Mouse (Mus musculus) kidney, adult 2 months (tissue): ENCODE measurements around the gene AC129217.1. TPM values are rescaled to one million over a fixed set of nuclear protein-coding genes. Genes with fewer than 3 reads are reported as not detected.

Experiments
- DNase-seq: peaks from one replicate; pipeline ENCODE4 v3.0.0; 2021
- H3K27ac ChIP-seq: fragments of 200-500 bp; 2 replicates; pipeline ENCODE4 v1.5.1; 2012; ENCODE audit warnings: low read depth, low read length, control low read depth, inconsistent platforms; ENCODE audit not compliant: insufficient read depth
- H3K27me3 ChIP-seq: fragments of 200-500 bp; replicated peaks from 2 replicates; pipeline ENCODE4 v1.6.1; 2012; ENCODE audit warnings: mild to moderate bottlenecking, moderate library complexity, low read length, inconsistent platforms; ENCODE audit not compliant: control insufficient read depth, insufficient read depth
- H3K36me3 ChIP-seq: fragments of 200-500 bp; 2 replicates; pipeline ENCODE4 v1.6.1; 2012; ENCODE audit warnings: mild to moderate bottlenecking, moderate library complexity, low read length, inconsistent platforms; ENCODE audit not compliant: control insufficient read depth, insufficient read depth
- H3K4me1 ChIP-seq: fragments of 200-500 bp; 2 replicates; pipeline ENCODE4 v1.6.1; 2011; ENCODE audit warnings: low read length; ENCODE audit not compliant: control insufficient read depth, insufficient read depth
- H3K4me3 ChIP-seq: fragments of 200-500 bp; 2 replicates; pipeline ENCODE4 v1.5.1; 2011; ENCODE audit warnings: mild to moderate bottlenecking, low read depth, low read length, control low read depth; ENCODE audit not compliant: insufficient read depth
- CTCF ChIP-seq: fragments of 200-500 bp; conservative IDR thresholded peaks from 2 replicates; pipeline ENCODE4 v1.5.1; 2011; ENCODE audit warnings: low read depth, mild to moderate bottlenecking, control low read depth, low read length, moderate library complexity, mixed read lengths; ENCODE audit not compliant: insufficient read depth, insufficient read length
- POLR2A ChIP-seq: fragments of 200-500 bp; IDR thresholded peaks from one replicate; pipeline ENCODE4 v1.6.1; 2011; ENCODE audit warnings: low read depth, low read length, control low read depth
- WGBS: fragments of 180-500 bp; shearing (Covaris S2); methylation state at CpG from one replicate; pipeline ENCODE4 v1.1.7; 2018; 5-methylcytosine and 5-hydroxymethylcytosine counted together
- polyA plus RNA-seq: library from polyadenylated mRNA; depleted of rRNA; stranded (reverse); fragments of >200 nt; gene quantifications from 2 replicates; pipeline ENCODE4 v1.2.3, GENCODE M21; 2012; rRNA removed

Gene AC129217.1
- polyA plus RNA-seq, 1 experiment, result 3.5 TPM

DNA sequence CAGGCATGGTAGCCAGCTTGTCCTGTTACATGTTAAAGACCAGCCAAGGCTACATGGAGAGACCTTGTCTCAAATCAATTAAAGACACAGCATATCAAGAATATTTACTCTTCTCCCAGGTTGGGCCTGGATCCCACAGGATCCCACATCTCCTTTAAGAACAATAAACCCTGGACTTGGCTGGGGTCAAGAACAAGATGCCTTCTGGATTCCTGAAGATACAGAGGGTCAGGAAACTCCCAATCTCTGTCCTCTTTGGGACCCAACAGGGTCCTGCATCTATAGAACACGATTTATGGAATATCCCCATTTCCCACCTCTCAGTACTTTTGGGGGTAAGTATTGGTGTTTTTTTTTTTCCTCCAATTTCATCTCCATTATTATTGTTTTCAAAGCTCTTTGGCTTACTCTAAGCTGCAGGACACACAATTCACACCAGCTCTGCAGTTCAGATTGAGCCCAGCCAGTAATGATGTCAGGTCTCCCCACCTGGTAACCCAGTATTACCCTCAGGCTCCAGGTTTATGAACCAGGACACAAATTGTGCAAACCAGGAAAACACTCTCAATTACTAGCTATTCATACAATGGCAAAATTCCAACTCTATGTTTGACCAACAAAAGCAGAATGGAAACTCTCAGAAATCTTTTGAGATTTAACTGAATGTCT lies 57.5 kb downstream of the AC129217.1 start:
- peaks cover 4% of the 10 kb centered on the region; the same call in 1 of the 2 replicates for H3K4me1 ChIP-seq
- H3K27me3 ChIP-seq, result no peaks in the 10 kb centered on the region
- TF ChIP-seq CTCF (no peak), POLR2A (no peak)
- H3K27ac ChIP-seq, result no peak overlapping the region
- H3K4me3 ChIP-seq, result no peak overlapping the region
- peaks cover 3% of the 10 kb centered on the region; the same call in 1 of the 2 replicates for H3K36me3 ChIP-seq
- DNase-seq, result no peak
- 52% methylated on average over 1 of the region's 1 CpGs for WGBS

DNA sequence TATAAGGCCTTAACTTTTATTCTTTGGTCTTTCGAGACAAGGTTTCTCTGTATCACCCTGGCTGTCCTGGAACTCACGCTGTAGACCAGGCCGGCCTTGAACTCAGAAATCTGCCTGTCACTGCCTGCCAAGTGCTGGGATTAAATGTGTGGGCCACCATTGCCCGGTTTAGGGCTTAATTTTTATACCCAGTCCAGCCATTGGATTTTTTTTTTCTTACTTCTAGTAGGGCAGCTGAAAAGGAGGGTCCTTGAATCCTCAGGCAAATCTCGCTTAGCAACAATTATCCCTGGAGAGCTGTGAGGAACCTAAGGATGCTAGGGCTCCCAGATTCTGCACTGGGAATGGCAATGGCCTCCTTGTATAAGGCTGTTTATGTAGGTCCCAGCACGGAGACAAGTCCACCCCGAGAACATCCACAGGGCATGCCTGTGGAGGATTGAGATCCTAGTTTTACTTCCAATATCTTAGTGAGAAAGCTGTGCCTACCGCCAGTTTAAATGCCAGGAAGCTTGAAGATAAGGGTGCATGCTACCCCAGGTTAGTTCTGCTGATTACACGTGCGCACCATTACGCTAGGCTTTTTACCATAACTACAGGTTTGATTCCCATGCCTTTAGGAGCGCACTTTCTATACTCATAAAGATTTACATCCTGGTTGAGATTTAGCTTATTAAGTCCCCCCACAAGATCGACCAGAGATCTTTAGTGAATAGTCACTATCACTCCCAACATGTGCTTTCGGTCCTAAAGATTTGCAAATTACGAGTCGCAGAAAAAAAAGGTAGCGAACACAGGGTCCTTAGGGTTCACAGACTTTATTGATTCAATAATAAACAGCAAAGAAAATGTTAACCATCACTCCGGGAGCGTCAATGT lies 58.3 kb downstream of the AC129217.1 start:
- Histone ChIP-seq H3K4me3 (peak overlapping the region; percentile 75), H3K27ac (peak overlapping the region; percentile 47), H3K27me3 (no peaks in the 10 kb centered on the region), H3K36me3 (peaks cover 3% of the 10 kb centered on the region; the same call in 1 of the 2 replicates), H3K4me1 (peaks cover 4% of the 10 kb centered on the region; the same call in 1 of the 2 replicates)
- DNase-seq, result no peak
- TF ChIP-seq POLR2A (no peak), CTCF (no peak)
- 27% methylated on average over 19 of the region's 19 CpGs for WGBS

GRCm38 (mm10) chr19:8888511-8889385 lies 59.2 kb downstream of the AC129217.1 start, which contains the start of the genes 1810009A15Rik and Gm49416:
TSS of gene 1810009A15Rik (plus strand) at chr19:8888853.
TSS of gene Gm49416 (plus strand) at chr19:8888926.
- Histone ChIP-seq H3K27me3 (no peaks in the 10 kb centered on the region), H3K36me3 (peaks cover 3% of the 10 kb centered on the region; the same call in 1 of the 2 replicates), H3K27ac (peak within 1 kb of the TSS; percentile 47), H3K4me1 (peaks cover 4% of the 10 kb centered on the region; the same call in 1 of the 2 replicates), H3K4me3 (peak within 1 kb of the TSS; percentile 75)
- peak; percentile 83 for TF ChIP-seq POLR2A
- TF ChIP-seq CTCF, result no peak
- WGBS, result under 1% methylated on average over 58 of the region's 58 CpGs
- DNase-seq, result peak; percentile 97

Other genes with a start within 250 kb of the AC129217.1 start
- 526 and 582 TPM in 2 replicates for gene Slc22a8, start 238.5 kb upstream of the AC129217.1 start, polyA plus RNA-seq
- 355 and 358 TPM in 2 replicates for gene Slc22a6, start 211.7 kb upstream of the AC129217.1 start, polyA plus RNA-seq
- gene Chrm1, start 166.0 kb upstream of the AC129217.1 start, polyA plus RNA-seq, result 0.53 and 0.62 TPM in 2 replicates
- 560 and 573 TPM in 2 replicates for gene Slc3a2, start 106.4 kb upstream of the AC129217.1 start, polyA plus RNA-seq
- gene Wdr74, start 93.9 kb upstream of the AC129217.1 start, polyA plus RNA-seq, result 28.2 and 29.3 TPM in 2 replicates
- gene 1700092M07Rik, start 89.1 kb upstream of the AC129217.1 start, polyA plus RNA-seq, result 0.39 TPM in 1 of 2 replicates, not detected in the other
- gene Stx5a, start 88.4 kb upstream of the AC129217.1 start, polyA plus RNA-seq, result 51.4 and 59.4 TPM in 2 replicates
- 84.0 and 89.7 TPM in 2 replicates for gene Nxf1, start 72.7 kb upstream of the AC129217.1 start, polyA plus RNA-seq
- 238 and 291 TPM in 2 replicates for gene Tmem223, start 58.8 kb upstream of the AC129217.1 start, polyA plus RNA-seq
- 105 and 110 TPM in 2 replicates for gene Tmem179b, start 55.3 kb upstream of the AC129217.1 start, polyA plus RNA-seq
- 10.4 and 12.1 TPM in 2 replicates for gene Taf6l, start 43.4 kb upstream of the AC129217.1 start, polyA plus RNA-seq
- 60.7 and 72.9 TPM in 2 replicates for gene Polr2g, start 31.2 kb upstream of the AC129217.1 start, polyA plus RNA-seq
- 1.4 and 1.6 TPM in 2 replicates for gene Zbtb3, start 27.2 kb upstream of the AC129217.1 start, polyA plus RNA-seq
- 15.4 and 18.7 TPM in 2 replicates for gene Ttc9c, start 10.4 kb upstream of the AC129217.1 start, polyA plus RNA-seq
- 19.3 and 25.5 TPM in 2 replicates for gene Hnrnpul2, start 9.8 kb upstream of the AC129217.1 start, polyA plus RNA-seq
- gene Bscl2, start 7.7 kb downstream of the AC129217.1 start, polyA plus RNA-seq, result 204 and 214 TPM in 2 replicates
- 0.29 and 0.83 TPM in 2 replicates for gene Gng3, start 9.4 kb downstream of the AC129217.1 start, polyA plus RNA-seq
- 0.87 and 1.5 TPM in 2 replicates for gene Lrrn4cl, start 21.0 kb downstream of the AC129217.1 start, polyA plus RNA-seq
- 121 and 133 TPM in 2 replicates for gene Ubxn1, start 41.7 kb downstream of the AC129217.1 start, polyA plus RNA-seq
- gene Uqcc3, start 51.1 kb downstream of the AC129217.1 start, polyA plus RNA-seq, result 49.4 and 74.7 TPM in 2 replicates
- gene Lbhd1, start 54.0 kb downstream of the AC129217.1 start, polyA plus RNA-seq, result 1.6 and 2.2 TPM in 2 replicates
- not detected in 2 replicates for gene Gm49403, start 54.2 kb downstream of the AC129217.1 start, polyA plus RNA-seq
- gene 1810009A15Rik, start 59.1 kb downstream of the AC129217.1 start, polyA plus RNA-seq, result 21.7 and 23.9 TPM in 2 replicates
- not detected in 2 replicates for gene Gm49416, start 59.2 kb downstream of the AC129217.1 start, polyA plus RNA-seq
- gene Ints5, start 63.2 kb downstream of the AC129217.1 start, polyA plus RNA-seq, result 16.7 and 18.9 TPM in 2 replicates
- 130 and 136 TPM in 2 replicates for gene Ganab, start 68.3 kb downstream of the AC129217.1 start, polyA plus RNA-seq
- gene B3gat3, start 90.6 kb downstream of the AC129217.1 start, polyA plus RNA-seq, result 105 and 125 TPM in 2 replicates
- 12.0 and 13.9 TPM in 2 replicates for gene Rom1, start 99.6 kb downstream of the AC129217.1 start, polyA plus RNA-seq
- 35.1 and 35.7 TPM in 2 replicates for gene Eml3, start 99.8 kb downstream of the AC129217.1 start, polyA plus RNA-seq
- 16.9 and 19.8 TPM in 2 replicates for gene Mta2, start 112.1 kb downstream of the AC129217.1 start, polyA plus RNA-seq
- gene Tut1, start 124.1 kb downstream of the AC129217.1 start, polyA plus RNA-seq, result 14.1 and 14.3 TPM in 2 replicates
- gene Eef1g, start 137.3 kb downstream of the AC129217.1 start, polyA plus RNA-seq, result 203 and 236 TPM in 2 replicates
- gene Ahnak, start 159.5 kb downstream of the AC129217.1 start, polyA plus RNA-seq, result 11.9 TPM in 2 replicates